Mouse (Mus musculus): ENCODE results near the gene Kctd2. TPM values are rescaled to one million over a fixed set of nuclear protein-coding genes. Genes with fewer than 3 reads are reported as not detected.

The Kctd2 gene
- total and polyA plus RNA-seq, 3 experiments: 6.8 to 14.0 (median 13.7) TPM

DNA sequence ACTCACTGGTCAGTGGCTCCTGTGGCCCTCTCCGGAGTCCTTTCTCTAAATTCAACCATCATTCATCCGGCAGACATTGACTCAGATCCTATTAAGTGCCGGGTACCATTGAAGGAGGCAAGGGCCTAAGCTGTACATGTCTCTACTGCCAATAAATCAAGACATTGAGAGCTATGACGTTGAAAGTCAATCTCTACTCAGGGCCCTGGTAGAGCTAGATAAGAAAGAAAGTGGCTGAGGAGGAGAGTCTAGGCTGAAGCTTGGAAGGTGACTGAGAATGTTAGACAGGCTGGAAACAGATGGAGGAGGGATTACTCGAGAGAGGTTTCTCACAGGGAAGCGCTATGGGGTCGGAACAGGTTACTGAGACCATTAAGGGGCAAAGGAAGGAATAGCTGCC, 49.6 kb upstream of the Kctd2 start:
- Histone ChIP-seq H3K36me3 (replicated peaks in 1 of 2; ENCODE audit: control insufficient read depth in 1 of 2, insufficient read depth in 1 of 2, low read length in 1 of 2) (no peaks in the 10 kb centered on the region), H3K27me3 (replicated peaks) (peaks cover 96% of the 10 kb centered on the region), H3K4me1 (ENCODE audit: control insufficient read depth in 1 of 2, insufficient read depth in 2 of 2) (peaks cover 12 to 14% of the 10 kb centered on the region in 2 experiments), H3K79me2 (replicated peaks; ENCODE audit: control insufficient read depth, extremely low read depth, insufficient read depth, poor library complexity, severe bottlenecking) (no peaks in the 10 kb centered on the region), H3K9ac (ENCODE audit: insufficient read depth, low read depth) (no peak overlapping the region), H3K9me3 (replicated peaks; ENCODE audit: low read length) (no peaks in the 10 kb centered on the region), H3K4me2 (ENCODE audit: insufficient read depth, low read depth, poor library complexity, severe bottlenecking) (no peak overlapping the region), H3K27ac (ENCODE audit: insufficient read depth, low read depth) (no peak overlapping the region), H3K4me3 (replicated peaks in 1 of 3; ENCODE audit: low read depth in 2 of 3, low read length in 2 of 3, poor library complexity in 1 of 3) (no peak overlapping the region)
- dilution Hi-C loops (cut with MboI; ENCODE audit: extremely low pct_ligation_motif_present, extremely low pct_unique_long_range_greater_than_20kb, low sequenced_read_pairs): no loop called here
- no peak for TF ChIP-seq POLR2A (IDR thresholded peaks at IDR 0.05; ENCODE audit: low read depth, low read length)
- no peak for DNase-seq (ENCODE audit: extremely low read depth)
- in situ Hi-C loops (cut with MboI; ENCODE audit: low pct_ligation_motif_present, low pct_unique_long_range_greater_than_20kb, low sequenced_read_pairs): no loop called here

DNA sequence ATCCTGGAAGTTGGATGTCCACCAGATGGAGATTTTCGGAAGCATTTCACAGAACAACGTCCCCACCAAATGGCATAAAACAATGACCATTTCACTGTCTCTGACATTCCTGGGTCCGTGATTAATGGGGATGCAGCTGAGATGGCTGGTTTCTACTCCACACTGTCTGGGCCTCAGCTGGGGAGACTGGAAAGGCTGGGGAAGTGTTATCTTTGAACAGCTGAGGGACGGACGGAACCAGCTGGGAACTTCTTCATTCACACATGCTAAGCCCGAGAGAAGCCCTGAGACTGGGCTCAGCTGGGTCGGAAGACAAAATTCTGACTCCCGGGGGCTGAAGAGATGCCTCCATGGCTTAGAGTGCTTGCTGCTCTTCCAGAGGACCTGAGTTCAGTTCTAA, 48.6 kb upstream of the Kctd2 start:
- Histone ChIP-seq H3K4me3 (replicated peaks in 1 of 3; ENCODE audit: low read depth in 2 of 3, low read length in 2 of 3, poor library complexity in 1 of 3) (no peak overlapping the region), H3K4me2 (ENCODE audit: insufficient read depth, low read depth, poor library complexity, severe bottlenecking) (no peak overlapping the region), H3K9ac (ENCODE audit: insufficient read depth, low read depth) (no peak overlapping the region), H3K27me3 (replicated peaks) (peaks cover 96% of the 10 kb centered on the region), H3K36me3 (replicated peaks in 1 of 2; ENCODE audit: control insufficient read depth in 1 of 2, insufficient read depth in 1 of 2, low read length in 1 of 2) (no peaks in the 10 kb centered on the region), H3K9me3 (replicated peaks; ENCODE audit: low read length) (no peaks in the 10 kb centered on the region), H3K4me1 (ENCODE audit: control insufficient read depth in 1 of 2, insufficient read depth in 2 of 2) (peaks cover 12 to 14% of the 10 kb centered on the region in 2 experiments), H3K79me2 (replicated peaks; ENCODE audit: control insufficient read depth, extremely low read depth, insufficient read depth, poor library complexity, severe bottlenecking) (no peaks in the 10 kb centered on the region), H3K27ac (ENCODE audit: insufficient read depth, low read depth) (no peak overlapping the region)
- no peak for TF ChIP-seq MEF2A (IDR thresholded peaks at IDR 0.05; ENCODE audit: borderline replicate concordance, low read depth, low read length)
- no peak for TF ChIP-seq BHLHE40 (IDR thresholded peaks at IDR 0.05; ENCODE audit: low read depth, low read length)
- TF ChIP-seq CHD1 (IDR thresholded peaks at IDR 0.05; ENCODE audit: low read depth, low read length): no peak
- in situ Hi-C loops (cut with MboI; ENCODE audit: low pct_ligation_motif_present, low pct_unique_long_range_greater_than_20kb, low sequenced_read_pairs) (no loop called here), dilution Hi-C loops (cut with MboI; ENCODE audit: extremely low pct_ligation_motif_present, extremely low pct_unique_long_range_greater_than_20kb, low sequenced_read_pairs) (no loop called here)
- no peak for DNase-seq (ENCODE audit: extremely low read depth)

DNA sequence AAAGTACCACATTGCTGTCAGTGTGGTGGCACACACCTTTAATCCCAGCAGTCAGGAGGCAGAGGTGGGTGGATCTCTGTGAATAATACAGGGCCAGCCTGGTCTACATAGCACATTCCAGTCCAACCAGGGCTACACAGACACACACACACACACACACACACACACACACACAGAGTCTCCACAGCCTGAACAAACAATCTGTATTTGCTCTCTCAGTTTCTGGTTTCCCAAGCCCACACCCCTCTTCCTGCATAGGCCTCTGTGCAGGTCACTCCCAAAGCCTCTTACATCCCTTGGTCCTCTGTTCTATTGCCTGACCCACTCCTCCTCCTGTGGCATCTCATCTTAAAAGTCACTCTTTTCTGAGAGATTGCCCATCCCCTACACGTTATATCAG, 47.9 kb upstream of the Kctd2 start:
- TF ChIP-seq MYC (IDR thresholded peaks at IDR 0.05; ENCODE audit: low read depth, low read length) (no peak), USF1 (IDR thresholded peaks at IDR 0.05; ENCODE audit: low read depth, low read length) (no peak), GABPA (IDR thresholded peaks at IDR 0.05; ENCODE audit: insufficient replicate concordance, low read depth, low read length) (no peak), ZC3H11A (IDR thresholded peaks at IDR 0.05; ENCODE audit: low read depth, low read length) (no peak), ETS1 (conservative IDR thresholded peaks at IDR 0.05; ENCODE audit: low read depth, low read length) (no peak), RAD21 (IDR thresholded peaks at IDR 0.05; ENCODE audit: low read depth, low read length) (no peak), HCFC1 (IDR thresholded peaks at IDR 0.05; ENCODE audit: low read depth, low read length) (no peak)
- dilution Hi-C loops (cut with MboI; ENCODE audit: extremely low pct_ligation_motif_present, extremely low pct_unique_long_range_greater_than_20kb, low sequenced_read_pairs) (no loop called here), in situ Hi-C loops (cut with MboI; ENCODE audit: low pct_ligation_motif_present, low pct_unique_long_range_greater_than_20kb, low sequenced_read_pairs) (no loop called here)
- peaks cover 95% of the 10 kb centered on the region for H3K27me3 ChIP-seq (replicated peaks)
- no peaks in the 10 kb centered on the region for H3K79me2 ChIP-seq (replicated peaks; ENCODE audit: control insufficient read depth, extremely low read depth, insufficient read depth, poor library complexity, severe bottlenecking)
- H3K27ac ChIP-seq (ENCODE audit: insufficient read depth, low read depth): no peak overlapping the region
- no peak overlapping the region for H3K4me2 ChIP-seq (ENCODE audit: insufficient read depth, low read depth, poor library complexity, severe bottlenecking)
- peaks cover 12% of the 10 kb centered on the region in 2 experiments for H3K4me1 ChIP-seq (ENCODE audit: control insufficient read depth in 1 of 2, insufficient read depth in 2 of 2)
- no peak overlapping the region for H3K9ac ChIP-seq (ENCODE audit: insufficient read depth, low read depth)
- no peak for DNase-seq (ENCODE audit: extremely low read depth)
- no peak overlapping the region for H3K4me3 ChIP-seq (replicated peaks in 1 of 3; ENCODE audit: low read depth in 2 of 3, low read length in 2 of 3, poor library complexity in 1 of 3)
- no peaks in the 10 kb centered on the region for H3K36me3 ChIP-seq (replicated peaks in 1 of 2; ENCODE audit: control insufficient read depth in 1 of 2, insufficient read depth in 1 of 2, low read length in 1 of 2)
- no peaks in the 10 kb centered on the region for H3K9me3 ChIP-seq (replicated peaks; ENCODE audit: low read length)

Data from CH12.LX (cell line).